Mouse (Mus musculus): ENCODE measurements at regions not wholly inside any gene's neighbourhood (a gene's known extent, or its start where the extent isn't known, plus 50 kb on each side); places are given as distances from the start of the nearest gene placed in this dataset.

DNA sequence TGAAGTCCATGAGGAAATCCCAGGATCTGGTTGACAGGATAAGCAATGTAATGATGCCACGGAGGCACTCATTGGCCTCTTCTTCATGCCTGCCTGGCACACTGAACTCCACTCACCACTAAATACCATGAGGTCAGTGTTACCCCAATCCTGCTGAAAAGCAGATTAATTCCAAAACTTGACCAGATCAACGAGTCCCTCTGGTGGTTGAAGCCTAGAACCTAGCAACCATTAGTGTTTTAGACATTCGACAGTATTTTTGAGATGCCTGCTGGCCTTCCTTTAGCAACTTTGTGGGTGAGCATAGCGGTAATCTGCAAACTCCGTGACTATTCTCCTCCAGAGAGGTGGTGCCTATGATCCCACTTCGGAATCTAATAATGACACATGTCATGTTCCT lies 92.3 kb upstream of the Prok2 start:
- TF ChIP-seq GATA1 (IDR thresholded peaks at IDR 0.05; ENCODE audit: low read depth, low read length) (no peak), MAX (IDR thresholded peaks at IDR 0.05; ENCODE audit: low read length) (no peak), CHD1 (IDR thresholded peaks at IDR 0.05; ENCODE audit: low read depth, low read length) (no peak), KAT2A (conservative IDR thresholded peaks at IDR 0.05; ENCODE audit: low read depth, low read length) (no peak), POLR2A (IDR thresholded peaks at IDR 0.05; ENCODE audit: control insufficient read depth in 1 of 2, insufficient read depth in 1 of 2, low read depth in 1 of 2, low read length in 2 of 2, poor library complexity in 1 of 2) (no peak), CHD2 (IDR thresholded peaks at IDR 0.05; ENCODE audit: low read length) (no peak), NELFE (IDR thresholded peaks at IDR 0.05; ENCODE audit: low read depth, low read length) (no peak)

All from MEL (cell line).